Mouse (Mus musculus) heart, embryonic 11.5 days (tissue): ENCODE data around the gene Klhl36. TPM values are rescaled to one million over a fixed set of nuclear protein-coding genes. Genes with fewer than 3 reads are reported as not detected.

ENCODE experiments used
- ATAC-seq: fragments of 200-750 bp; cut with Nextera tagmentation; replicated peaks from 2 replicates; pipeline ENCODE4 v1.8.0; 2017; ENCODE audit warnings: moderate library complexity; ENCODE audit not compliant: insufficient number of reproducible peaks, low FRiP score, low TSS enrichment
- H3K27ac ChIP-seq: fragments of 300-500 bp; sonication (generic); 2 replicates; pipeline ENCODE4 v1.5.1; 2014; ENCODE audit warnings: mild to moderate bottlenecking, low read depth, low read length
- H3K27me3 ChIP-seq: fragments of 300-500 bp; sonication (generic); 2 replicates; pipeline ENCODE4 v1.6.1; 2014; ENCODE audit warnings: mild to moderate bottlenecking, low read length, mixed read lengths; ENCODE audit not compliant: control insufficient read depth, insufficient read depth
- H3K36me3 ChIP-seq: fragments of 300-500 bp; sonication (generic); 2 replicates; pipeline ENCODE4 v1.6.1; 2014; ENCODE audit warnings: mild to moderate bottlenecking, low read length, moderate library complexity, mixed read lengths; ENCODE audit not compliant: control insufficient read depth, insufficient read depth
- H3K4me1 ChIP-seq: fragments of 300-500 bp; sonication (generic); 2 replicates; pipeline ENCODE4 v1.6.1; 2014; ENCODE audit warnings: low read length; ENCODE audit not compliant: control insufficient read depth, insufficient read depth
- H3K4me2 ChIP-seq: fragments of 300-500 bp; sonication (generic); 2 replicates; pipeline ENCODE4 v1.6.1; 2014; ENCODE audit warnings: mild to moderate bottlenecking, moderate library complexity
- H3K4me3 ChIP-seq: fragments of 300-500 bp; sonication (generic); 2 replicates; pipeline ENCODE4 v1.5.1; 2014; ENCODE audit warnings: low read depth, low read length
- H3K9ac ChIP-seq: fragments of 300-500 bp; sonication (generic); 2 replicates; pipeline ENCODE4 v1.6.1; 2014; ENCODE audit warnings: mild to moderate bottlenecking, low read depth, low read length, moderate library complexity
- H3K9me3 ChIP-seq: fragments of 300-500 bp; sonication (generic); replicated peaks from 2 replicates; pipeline ENCODE4 v1.6.1; 2016; ENCODE audit warnings: low read length; ENCODE audit not compliant: control insufficient read depth
- WGBS: fragments of 180-500 bp; shearing (Covaris S2); extraction: QIAGEN DNeasy Blood & Tissue Kit; methylation state at CpG from one replicate; pipeline ENCODE4 v1.1.7; 2014; ENCODE audit not compliant: insufficient replicate concordance; 5-methylcytosine and 5-hydroxymethylcytosine counted together
- polyA plus RNA-seq: library from polyadenylated mRNA; unstranded; fragments of >200 nt; fragmentation: Nextera tagmentation; extraction: Ambion mirVana; gene quantifications from 2 replicates; pipeline ENCODE4 v1.2.1, GENCODE M21; 2014

Klhl36 gene
- polyA plus RNA-seq, 1 experiment from 2014 or later = 8.6 TPM

DNA sequence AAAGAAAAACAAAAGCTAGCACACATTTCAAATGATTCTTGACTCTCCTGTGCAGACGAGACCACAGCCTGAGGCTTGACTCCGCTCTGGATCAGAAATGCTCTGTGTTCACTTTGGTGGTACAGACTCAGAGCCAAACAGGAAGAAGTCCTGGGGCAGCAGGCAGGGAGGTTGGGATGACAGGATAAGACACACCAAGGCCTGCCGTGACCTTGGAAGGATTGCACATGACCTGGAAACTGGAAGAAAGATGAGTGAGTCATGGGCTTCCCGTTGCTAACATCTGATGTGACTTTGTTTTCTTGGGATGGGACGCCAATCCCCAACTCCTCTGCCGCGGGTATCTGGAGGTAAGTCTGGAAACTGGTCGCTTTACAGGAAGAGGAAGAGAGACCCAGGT is 39.9 kb downstream of the Klhl36 start:
- no peaks in the 10 kb centered on the region for H3K36me3 ChIP-seq
- ATAC-seq = no peak
- no peaks in the 10 kb centered on the region for H3K9me3 ChIP-seq
- peaks cover 10% of the 10 kb centered on the region; the same call in 1 of the 2 replicates for H3K4me1 ChIP-seq
- no peak overlapping the region for H3K4me2 ChIP-seq
- H3K27me3 ChIP-seq = peaks cover 10% of the 10 kb centered on the region
- H3K27ac ChIP-seq = no peak overlapping the region
- WGBS = 63% methylated on average over 8 of the region's 8 CpGs
- H3K4me3 ChIP-seq = no peak overlapping the region
- H3K9ac ChIP-seq = no peak overlapping the region

DNA sequence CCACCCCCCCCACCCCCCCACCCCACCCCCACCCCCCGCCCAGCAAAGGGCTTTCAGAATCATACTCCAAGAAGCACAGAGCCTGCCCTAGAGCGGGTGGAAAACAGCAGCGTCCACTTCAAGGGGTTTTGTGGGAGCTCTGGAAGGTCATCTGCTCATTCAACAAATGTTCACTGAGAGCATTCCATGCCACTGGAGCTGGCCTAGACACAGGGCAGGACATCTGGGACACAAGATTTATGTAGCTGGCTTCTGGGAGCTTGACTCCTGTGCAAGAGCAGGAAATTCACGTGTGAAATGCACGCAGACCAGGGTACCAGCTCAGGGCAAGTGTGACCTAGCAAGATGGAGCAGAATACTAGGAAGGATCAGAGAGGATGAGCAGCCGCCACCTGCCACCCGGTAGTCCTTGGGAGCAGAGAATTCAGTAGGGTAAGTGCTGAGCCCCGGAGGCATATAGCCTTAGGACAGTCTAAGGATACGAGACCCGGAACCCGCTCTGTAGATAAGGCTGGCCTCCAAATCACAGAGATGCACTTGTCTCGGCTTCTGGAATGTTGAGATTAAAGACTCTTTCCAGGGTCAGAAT is 42.4 kb downstream of the Klhl36 start:
- H3K4me2 ChIP-seq = no peak overlapping the region
- H3K27me3 ChIP-seq = no peaks in the 10 kb centered on the region
- H3K9me3 ChIP-seq = no peaks in the 10 kb centered on the region
- ATAC-seq = no peak
- H3K27ac ChIP-seq = no peak overlapping the region
- 28% methylated on average over 12 of the region's 12 CpGs for WGBS
- no peaks in the 10 kb centered on the region for H3K36me3 ChIP-seq
- H3K4me3 ChIP-seq = no peak overlapping the region
- no peak overlapping the region for H3K9ac ChIP-seq
- H3K4me1 ChIP-seq = peaks cover 5% of the 10 kb centered on the region; the same call in 1 of the 2 replicates

DNA sequence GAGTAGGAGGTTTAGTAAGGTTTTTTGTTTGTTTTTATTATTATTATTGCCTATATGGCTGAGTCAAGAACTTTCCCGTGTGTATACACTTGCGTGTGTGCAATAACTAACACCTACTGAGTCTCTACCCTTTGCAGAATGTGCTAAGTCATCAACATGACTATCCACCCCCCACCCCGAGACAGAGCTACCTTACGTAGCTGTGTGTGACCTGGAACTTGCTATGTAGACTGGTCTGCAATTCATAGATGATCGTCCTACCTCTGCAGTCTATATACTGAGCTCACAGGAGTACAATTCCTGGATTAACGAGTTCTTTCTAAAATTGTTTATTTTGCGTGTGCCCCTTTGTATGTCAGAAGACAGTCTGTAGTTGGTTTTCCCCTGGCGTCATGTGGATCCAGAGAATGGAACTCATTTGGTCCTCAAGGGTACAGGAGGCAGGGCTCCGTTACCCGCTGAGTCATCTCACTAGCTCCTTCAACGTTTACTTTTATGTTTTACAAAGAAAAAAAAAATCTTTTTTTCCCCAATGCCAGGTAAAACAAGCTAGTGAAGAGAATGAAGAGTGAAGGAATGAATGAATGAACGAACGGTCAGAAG is 48.0 kb downstream of the Klhl36 start, which contains the start of gene Usp10:
Usp10 (plus strand) TSS at position 417 of the 603 bp plus-strand sequence.
- H3K27me3 ChIP-seq = no peaks in the 10 kb centered on the region
- peak within 1 kb of the TSS; percentile 93 for H3K9ac ChIP-seq
- H3K4me3 ChIP-seq = peak within 1 kb of the TSS; percentile 64
- ATAC-seq = no peak
- peaks cover 27% of the 10 kb centered on the region for H3K4me1 ChIP-seq
- H3K36me3 ChIP-seq = no peaks in the 10 kb centered on the region
- H3K9me3 ChIP-seq = no peaks in the 10 kb centered on the region
- peak within 1 kb of the TSS; percentile 87 for H3K27ac ChIP-seq
- H3K4me2 ChIP-seq = peak within 1 kb of the TSS; percentile 81
- WGBS = 27% methylated on average over 13 of the region's 13 CpGs

DNA sequence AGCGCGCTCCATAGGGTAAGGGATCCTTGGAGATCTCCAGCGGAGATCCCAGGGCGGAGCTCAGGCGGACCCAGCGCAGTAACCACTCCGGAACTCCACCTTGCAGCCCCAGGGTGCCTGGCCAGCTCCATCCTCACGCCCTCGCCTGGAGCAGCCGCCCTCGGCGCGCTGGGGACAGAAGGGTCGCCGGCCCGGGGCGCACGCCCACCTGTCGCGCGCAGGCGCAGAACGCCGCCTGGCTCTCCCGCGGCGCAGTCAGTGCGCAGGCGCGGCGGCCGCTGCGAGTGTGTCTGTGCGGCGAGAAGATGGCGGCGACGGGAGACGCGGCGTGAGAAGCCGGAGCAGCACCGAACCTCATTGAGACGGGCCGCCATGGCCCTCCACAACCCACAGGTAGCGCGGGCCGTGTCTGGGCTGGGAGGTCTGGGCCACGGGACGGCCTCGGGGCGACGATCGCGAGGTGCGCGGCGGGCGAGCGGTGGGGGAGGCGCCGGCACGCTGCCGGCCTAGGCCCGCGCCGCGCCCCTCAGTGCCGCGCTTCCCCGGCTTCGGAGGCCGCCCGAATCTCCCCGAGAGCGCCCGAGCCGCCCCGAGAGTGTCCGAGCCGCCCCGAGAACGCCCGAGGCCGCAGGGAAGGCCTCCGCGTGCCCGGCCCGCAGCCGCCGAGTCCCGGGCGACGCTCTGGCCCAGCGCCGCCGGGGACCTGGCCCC is 48.6 kb downstream of the Klhl36 start, which contains the start of gene Gm20388:
Gm20388 (plus strand) TSS at position 295 of the 711 bp plus-strand sequence.
- Histone ChIP-seq H3K27ac (peak within 1 kb of the TSS; percentile 87), H3K4me3 (peak within 1 kb of the TSS; percentile 64), H3K4me1 (peaks cover 29% of the 10 kb centered on the region), H3K9me3 (no peaks in the 10 kb centered on the region), H3K9ac (peak within 1 kb of the TSS; percentile 93), H3K4me2 (peak within 1 kb of the TSS; percentile 81), H3K27me3 (no peaks in the 10 kb centered on the region), H3K36me3 (no peaks in the 10 kb centered on the region)
- under 1% methylated on average over 96 of the region's 97 CpGs for WGBS
- ATAC-seq = peak; percentile 91

DNA sequence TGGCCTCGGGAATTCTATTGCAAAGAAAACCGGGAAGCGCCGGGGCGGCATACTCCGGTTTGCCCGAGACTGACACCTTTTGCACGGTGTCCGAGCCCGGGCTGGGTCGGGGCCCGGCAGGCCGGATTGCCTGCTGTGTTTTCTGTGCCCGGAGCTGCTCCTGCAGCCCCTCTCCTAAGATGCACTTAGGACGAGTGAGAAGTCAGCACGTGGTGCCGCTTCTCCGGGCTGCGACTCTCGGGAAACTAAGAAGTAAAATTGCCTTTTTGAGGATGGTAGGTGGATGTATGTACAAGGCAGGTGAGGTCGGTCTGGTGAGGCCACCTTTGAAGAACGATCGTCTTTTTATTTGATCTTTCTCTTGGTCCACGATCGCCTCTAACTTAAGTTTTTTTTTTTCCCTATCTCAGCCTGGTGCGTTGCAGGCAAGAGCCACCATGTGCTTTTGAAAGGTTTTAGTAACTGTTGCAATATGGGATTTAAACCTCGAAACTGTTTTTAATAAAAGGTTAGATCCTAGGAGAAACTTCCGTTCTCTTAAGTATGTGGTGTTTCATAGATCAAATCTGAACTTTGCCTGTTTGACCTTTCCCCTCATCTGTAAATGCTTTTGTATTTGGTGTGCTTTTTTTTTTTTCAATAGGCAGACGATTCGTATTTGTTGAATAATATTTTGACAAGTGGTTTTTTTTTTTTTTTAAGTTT is 49.3 kb downstream of the Klhl36 start:
- WGBS = under 1% methylated on average over 30 of the region's 30 CpGs
- H3K4me1 ChIP-seq = peaks cover 35% of the 10 kb centered on the region
- no peaks in the 10 kb centered on the region for H3K27me3 ChIP-seq
- ATAC-seq = peak; percentile 54; the same call in 1 of the 2 replicates
- peak overlapping the region; percentile 93 for H3K9ac ChIP-seq
- peak overlapping the region; percentile 64 for H3K4me3 ChIP-seq
- H3K9me3 ChIP-seq = no peaks in the 10 kb centered on the region
- peak overlapping the region; percentile 81 for H3K4me2 ChIP-seq
- no peaks in the 10 kb centered on the region for H3K36me3 ChIP-seq
- H3K27ac ChIP-seq = peak overlapping the region; percentile 87

DNA sequence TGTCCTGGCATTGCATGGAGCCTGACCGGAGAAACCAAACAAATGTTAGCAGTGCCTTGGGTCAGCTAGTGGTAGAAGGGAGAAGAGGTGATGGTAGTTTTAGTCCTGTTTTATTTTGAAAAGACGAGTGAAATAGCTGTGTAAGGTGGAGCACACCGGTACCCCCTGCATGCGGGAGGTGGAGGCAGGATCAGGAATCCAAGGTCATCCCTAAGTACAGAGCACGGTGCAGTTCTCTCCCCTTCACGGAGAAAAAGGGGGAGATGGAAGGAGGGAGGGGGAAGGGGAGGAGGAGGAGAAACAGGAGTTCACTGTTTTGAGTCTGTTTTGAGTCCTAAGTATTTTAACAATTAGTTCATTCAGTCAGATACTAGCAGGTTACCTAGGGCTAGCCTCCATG is 50.6 kb downstream of the Klhl36 start:
- WGBS = 42% methylated on average over 6 of the region's 6 CpGs
- H3K9me3 ChIP-seq = no peaks in the 10 kb centered on the region
- H3K27ac ChIP-seq = no peak overlapping the region
- no peaks in the 10 kb centered on the region for H3K36me3 ChIP-seq
- no peaks in the 10 kb centered on the region for H3K27me3 ChIP-seq
- H3K4me1 ChIP-seq = peaks cover 48% of the 10 kb centered on the region
- peak overlapping the region; percentile 64 for H3K4me3 ChIP-seq
- 0 out of 2 replicates have a peak overlapping the region, but pooled peaks have one; percentile 47 for H3K9ac ChIP-seq
- no peak for ATAC-seq
- peak overlapping the region; percentile 81 for H3K4me2 ChIP-seq

DNA sequence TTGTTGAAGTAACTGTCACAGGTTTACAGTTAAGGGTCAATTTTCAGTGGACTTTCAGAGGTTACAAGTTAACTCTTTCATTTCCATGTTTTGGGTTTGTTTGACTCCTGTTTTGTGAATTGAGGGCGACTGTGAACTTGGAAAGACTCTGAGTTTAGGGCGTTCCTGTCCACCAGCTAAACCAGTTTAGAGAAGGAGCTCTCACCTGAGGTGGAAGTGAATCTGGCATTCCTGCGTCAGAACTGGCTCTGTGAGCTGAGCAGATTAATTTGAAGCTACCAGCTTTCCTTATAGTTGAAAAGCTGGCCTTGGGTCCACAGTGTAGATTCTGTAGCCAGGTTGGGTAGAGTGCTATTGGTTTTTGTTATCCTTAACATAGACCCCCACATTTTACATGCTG is 51.1 kb downstream of the Klhl36 start:
- WGBS = 78% methylated on average over 3 of the region's 3 CpGs
- Histone ChIP-seq H3K4me2 (peak overlapping the region; percentile 81), H3K4me3 (no peak overlapping the region), H3K9ac (no peak overlapping the region), H3K36me3 (no peaks in the 10 kb centered on the region), H3K4me1 (peaks cover 52% of the 10 kb centered on the region), H3K27ac (no peak overlapping the region), H3K27me3 (no peaks in the 10 kb centered on the region), H3K9me3 (no peaks in the 10 kb centered on the region)
- ATAC-seq = no peak

DNA sequence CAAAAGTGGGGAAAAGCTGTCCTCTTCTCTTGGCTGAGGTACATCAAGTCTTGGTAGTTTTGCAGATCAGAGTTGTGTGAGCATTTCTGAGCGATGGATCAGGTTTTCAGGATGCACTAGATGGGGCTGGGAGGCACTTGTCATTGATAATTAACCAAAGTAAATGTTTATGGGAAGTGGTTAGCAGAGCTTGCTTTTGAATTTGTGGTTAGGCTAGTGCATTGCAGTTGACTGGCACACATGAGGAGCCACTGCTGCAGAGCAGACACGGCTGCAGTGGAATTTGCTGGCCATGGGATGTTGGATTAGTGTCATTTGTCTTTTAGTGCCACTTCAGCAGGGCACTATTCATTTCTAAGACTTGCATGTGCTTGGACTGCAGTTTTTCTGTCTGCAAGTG is 52.1 kb downstream of the Klhl36 start:
- Histone ChIP-seq H3K4me1 (peaks cover 52% of the 10 kb centered on the region), H3K4me3 (no peak overlapping the region), H3K4me2 (no peak overlapping the region), H3K9ac (no peak overlapping the region), H3K27me3 (no peaks in the 10 kb centered on the region), H3K36me3 (no peaks in the 10 kb centered on the region), H3K9me3 (no peaks in the 10 kb centered on the region), H3K27ac (no peak overlapping the region)
- no peak for ATAC-seq
- 48% methylated on average over 2 of the region's 2 CpGs for WGBS
